Mouse (Mus musculus): ENCODE data around the gene Cers6. TPM values are rescaled to one million over a fixed set of nuclear protein-coding genes. Genes with fewer than 3 reads are reported as not detected.

Cers6 gene
- total RNA-seq, 2 experiments from 2014 or later = 7.3 to 10.9 TPM

DNA sequence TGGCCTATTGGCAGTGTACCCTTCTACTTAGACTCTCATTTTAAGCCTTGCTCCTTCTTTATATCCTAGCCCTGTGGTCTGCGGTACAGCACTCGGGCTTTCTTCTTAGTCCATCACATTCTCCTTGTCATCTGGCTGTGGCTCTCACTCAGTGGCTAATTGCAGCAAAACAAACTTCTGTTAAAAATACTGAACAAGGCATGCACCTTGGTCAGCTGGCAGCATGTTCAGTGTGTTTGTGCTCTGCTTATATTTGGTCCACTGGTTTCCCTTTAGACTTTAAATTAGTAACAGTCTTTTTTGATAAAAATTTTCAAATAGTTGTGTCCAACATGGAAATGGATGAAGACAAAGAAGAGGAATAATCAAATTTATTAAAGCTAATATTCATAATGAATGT lies 94.3 kb downstream of the Cers6 start:
- ATAC-seq (replicated peaks; ENCODE audit: low FRiP score, poor library complexity, severe bottlenecking) = no peak

DNA sequence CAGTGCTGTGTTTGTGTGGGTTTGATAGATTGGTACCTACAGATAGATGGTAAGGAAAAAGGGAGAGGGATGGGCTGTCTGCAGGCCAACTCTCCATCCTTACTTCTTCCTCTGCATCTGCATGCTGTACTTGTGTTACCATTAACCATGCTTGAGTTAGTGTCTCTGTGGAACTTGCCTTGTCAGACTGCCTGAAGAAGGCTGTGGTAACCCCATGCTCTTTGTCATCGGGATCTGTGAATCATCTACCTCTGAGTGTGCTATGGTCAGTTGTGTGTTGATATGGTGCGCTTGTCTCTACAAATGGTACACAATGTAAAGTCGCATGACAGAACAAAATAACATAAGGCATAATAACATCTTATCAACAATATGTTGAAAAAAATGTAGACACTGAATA lies 94.9 kb downstream of the Cers6 start:
- no peak for ATAC-seq (replicated peaks; ENCODE audit: low FRiP score, poor library complexity, severe bottlenecking)

DNA sequence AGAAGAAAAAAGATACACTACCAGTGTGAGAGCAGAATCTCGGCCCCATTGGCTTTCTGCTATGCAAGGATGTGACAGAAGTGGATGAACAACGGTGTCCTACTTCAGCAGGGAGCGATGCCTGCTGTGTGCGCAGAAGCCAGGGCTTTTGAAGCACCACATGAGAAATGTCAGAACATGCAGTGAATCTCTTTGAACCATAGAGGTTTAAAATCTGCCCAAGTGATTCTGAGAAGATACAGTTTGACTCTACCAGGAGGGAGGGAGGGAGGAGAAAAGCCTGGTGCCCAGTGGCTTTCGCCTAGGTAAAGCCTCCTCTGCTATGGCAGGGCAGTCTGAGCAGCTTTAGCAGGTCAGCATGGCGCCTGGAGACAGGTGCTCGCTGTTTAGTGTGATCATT lies 96.6 kb downstream of the Cers6 start:
- ATAC-seq (replicated peaks; ENCODE audit: low FRiP score, poor library complexity, severe bottlenecking) = no peak

DNA sequence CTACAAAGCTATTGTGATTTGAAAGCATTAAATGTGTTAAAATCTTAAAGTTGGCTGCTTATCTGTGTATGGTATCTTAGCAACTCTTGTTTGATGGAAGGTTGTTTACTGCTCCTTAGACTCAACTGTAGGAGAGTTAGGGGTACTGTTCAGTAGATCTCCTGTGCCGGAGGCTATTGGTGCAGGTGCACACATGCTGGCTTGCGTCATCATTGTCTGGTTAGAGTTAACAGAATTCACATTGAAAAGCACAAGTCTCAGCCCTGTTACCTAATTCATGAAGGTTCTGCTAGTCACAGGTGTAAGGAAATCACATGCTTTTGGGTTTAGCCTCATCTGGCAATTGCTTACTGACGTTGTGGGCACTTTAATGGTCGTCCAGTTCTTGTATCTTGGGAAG lies 98.3 kb downstream of the Cers6 start:
- ATAC-seq (replicated peaks; ENCODE audit: low FRiP score, poor library complexity, severe bottlenecking) = no peak

- ATAC-seq (replicated peaks; ENCODE audit: low FRiP score, poor library complexity, severe bottlenecking) = no peak
Measured at GRCm38 (mm10) chr2:68960060-68960459, 98.8 kb downstream of the Cers6 start.

- ATAC-seq (replicated peaks; ENCODE audit: low FRiP score, poor library complexity, severe bottlenecking) = no peak
Measured at GRCm38 (mm10) chr2:68960620-68961019, 99.4 kb downstream of the Cers6 start.

DNA sequence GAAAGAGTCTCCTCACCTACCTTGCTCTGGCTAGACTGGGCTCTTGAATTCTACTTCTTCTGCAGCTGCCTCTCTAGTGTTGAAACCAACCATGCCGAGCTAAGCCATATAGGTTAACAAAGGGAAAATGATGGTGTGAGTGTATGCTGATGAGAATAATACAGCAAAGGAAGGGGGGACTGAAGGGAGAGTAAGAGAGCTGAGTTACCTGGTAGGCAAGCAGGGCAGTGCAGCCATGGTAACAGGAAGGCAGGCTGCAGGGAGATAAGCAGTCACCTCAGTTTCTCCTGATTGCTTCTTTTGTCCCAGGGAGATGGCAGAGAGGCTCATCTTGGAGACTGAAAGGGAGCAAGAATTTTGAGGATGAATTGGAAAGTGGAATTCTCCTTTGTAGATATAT lies 105.1 kb downstream of the Cers6 start:
- no peak for ATAC-seq (replicated peaks; ENCODE audit: low FRiP score, poor library complexity, severe bottlenecking)

DNA sequence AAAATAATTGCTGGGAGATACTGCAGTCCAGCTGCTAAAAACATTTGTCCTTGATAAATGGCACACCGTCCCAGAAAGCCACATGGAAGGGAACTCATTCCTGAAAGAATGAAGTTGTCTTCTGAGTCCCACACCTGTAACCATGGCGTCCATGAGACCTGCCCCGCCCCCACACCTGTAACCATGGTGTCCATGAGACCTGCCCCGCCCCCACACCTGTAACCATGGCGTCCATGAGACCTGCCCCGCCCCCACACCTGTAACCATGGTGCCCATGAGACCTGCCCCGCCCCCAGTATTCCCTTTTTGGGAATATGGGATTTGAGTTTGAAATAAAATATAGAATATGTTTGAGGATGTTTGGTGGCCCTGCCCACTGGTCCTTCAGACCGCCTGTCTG lies 106.8 kb downstream of the Cers6 start:
- no peak for ATAC-seq (replicated peaks; ENCODE audit: low FRiP score, poor library complexity, severe bottlenecking)

DNA sequence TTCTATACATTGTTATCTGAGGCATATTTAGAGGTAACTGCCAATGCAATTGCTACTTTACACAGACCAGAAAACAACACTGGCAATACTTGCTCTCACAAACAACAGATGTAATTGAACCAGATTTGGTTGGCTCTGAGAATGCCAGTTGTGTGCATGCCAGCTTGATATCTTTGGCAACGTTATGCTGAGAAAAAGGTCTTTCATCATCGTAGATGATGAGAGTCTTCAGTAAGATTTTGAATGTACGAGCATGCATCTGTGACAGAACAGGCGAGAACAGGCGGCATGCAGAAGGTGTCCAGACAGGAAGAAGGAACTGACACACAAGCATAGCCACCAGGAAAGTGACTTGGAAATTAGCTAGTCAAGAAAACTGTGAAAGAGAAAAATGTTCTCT lies 110.6 kb downstream of the Cers6 start:
- ATAC-seq (replicated peaks; ENCODE audit: low FRiP score, poor library complexity, severe bottlenecking) = no peak

- ATAC-seq (replicated peaks; ENCODE audit: low FRiP score, poor library complexity, severe bottlenecking) = no peak
Measured at GRCm38 (mm10) chr2:68973753-68974152, 112.5 kb downstream of the Cers6 start.

DNA sequence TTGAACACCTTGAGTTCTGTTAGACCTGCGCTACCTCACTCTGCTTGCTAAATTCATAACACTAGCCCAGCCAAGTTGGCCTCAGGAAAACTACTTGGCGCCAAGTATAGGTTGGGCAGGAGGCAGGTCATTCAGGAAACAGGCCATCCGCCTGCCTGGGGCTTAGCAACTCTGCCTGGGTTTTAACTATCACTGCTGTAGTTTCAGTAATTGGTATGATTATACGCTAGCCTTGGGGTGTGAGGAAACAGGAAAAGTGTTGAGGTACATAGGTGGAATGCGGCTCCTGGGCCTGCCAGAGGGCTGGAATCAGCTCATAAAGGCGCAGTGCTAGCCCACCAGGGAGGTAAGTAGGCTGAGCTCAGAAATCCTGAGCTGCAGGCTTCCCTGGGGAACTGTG lies 114.0 kb downstream of the Cers6 start:
- no peak for ATAC-seq (replicated peaks; ENCODE audit: low FRiP score, poor library complexity, severe bottlenecking)

- ATAC-seq (replicated peaks; ENCODE audit: low FRiP score, poor library complexity, severe bottlenecking) = no peak
Measured at GRCm38 (mm10) chr2:68975780-68976179, 114.5 kb downstream of the Cers6 start.

DNA sequence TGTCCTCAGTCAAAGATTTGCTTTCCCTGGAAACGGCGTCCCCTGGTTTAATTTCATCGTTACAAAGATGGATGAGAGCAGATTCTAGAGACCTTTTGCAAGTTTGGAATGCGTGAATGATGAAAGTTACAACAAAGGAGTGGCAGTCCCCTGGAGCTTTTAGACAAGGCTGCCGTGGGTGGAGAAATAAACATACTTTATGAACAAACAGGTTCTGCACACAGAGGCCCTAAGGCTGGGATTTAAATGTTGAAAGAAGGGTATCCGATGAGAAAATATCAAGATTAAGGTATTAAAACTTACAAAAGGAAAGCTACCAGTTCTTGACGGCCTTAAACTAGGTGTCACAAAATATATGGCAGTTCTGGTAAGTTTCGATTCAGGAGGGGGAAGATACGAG lies 117.0 kb downstream of the Cers6 start:
- ATAC-seq (replicated peaks; ENCODE audit: low FRiP score, poor library complexity, severe bottlenecking) = no peak

DNA sequence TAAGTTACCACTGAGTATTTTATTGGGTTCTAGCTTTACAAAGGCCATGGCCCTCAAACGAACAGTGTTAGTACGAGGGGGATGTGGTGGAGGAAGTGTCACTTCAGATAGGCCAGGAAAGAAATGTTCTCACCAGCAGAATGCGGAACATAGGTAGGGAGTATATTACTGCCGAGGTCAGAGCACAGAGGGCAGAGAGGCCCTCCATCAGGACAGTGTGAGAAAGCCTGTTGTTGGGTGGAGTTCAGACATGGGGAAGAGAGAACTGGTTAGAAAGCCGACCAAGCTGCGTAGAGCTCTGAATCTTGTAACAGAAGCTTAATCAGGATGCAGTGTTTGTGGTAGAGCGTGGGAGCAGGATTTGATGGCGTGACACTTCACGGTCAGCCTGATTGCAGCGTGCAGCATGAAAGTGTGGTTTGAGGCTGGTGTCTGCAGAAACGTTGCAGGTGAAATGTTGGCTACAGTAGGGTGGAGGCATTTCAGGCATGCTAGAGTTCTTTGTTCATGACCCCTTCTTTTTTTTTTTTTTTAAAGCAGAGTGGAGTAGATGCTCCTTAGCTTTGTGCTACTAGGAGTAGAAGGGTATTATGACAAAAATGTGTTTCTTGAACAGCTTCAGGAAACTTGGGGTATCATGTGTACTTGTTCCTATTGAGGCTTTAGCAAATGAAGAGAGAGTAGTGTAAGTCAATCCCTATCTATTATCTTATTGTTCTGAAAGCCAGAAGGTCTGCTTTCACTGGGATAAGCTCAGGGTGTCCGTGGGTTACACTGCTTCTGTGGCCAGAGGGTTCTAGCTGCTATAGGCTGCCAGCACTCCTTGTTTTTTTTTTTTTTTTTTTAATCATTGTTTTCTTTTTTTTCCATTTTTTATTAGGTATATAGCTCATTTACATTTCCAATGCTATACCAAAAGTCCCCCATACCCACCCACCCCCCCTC lies 117.7 kb downstream of the Cers6 start:
- 0 out of 2 replicates have a peak, but pooled peaks have one; percentile 30 for ATAC-seq (replicated peaks; ENCODE audit: low FRiP score, poor library complexity, severe bottlenecking)

DNA sequence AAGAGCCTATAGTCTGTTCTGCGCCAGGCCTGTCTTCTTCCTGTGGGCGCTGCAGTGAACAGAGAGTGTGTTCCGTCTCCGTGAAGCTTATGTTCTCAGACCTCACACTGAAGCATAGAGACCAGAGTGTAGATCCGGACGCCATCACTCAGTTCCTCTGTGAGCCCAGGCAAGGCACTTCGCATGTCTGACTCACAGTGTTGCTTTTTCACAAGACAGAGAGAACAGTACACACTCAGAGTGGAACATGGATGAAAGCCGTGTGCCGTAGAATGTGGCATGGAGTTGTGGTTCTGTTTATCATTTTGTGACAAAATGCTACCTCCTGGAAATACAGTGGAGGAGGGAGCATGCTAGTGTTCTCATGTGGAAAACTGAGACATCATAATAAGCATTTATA lies 120.1 kb downstream of the Cers6 start:
- no peak for ATAC-seq (replicated peaks; ENCODE audit: low FRiP score, poor library complexity, severe bottlenecking)

- ATAC-seq (replicated peaks; ENCODE audit: low FRiP score, poor library complexity, severe bottlenecking) = no peak
Measured at GRCm38 (mm10) chr2:68981756-68982409, 120.6 kb downstream of the Cers6 start.

- ATAC-seq (replicated peaks; ENCODE audit: low FRiP score, poor library complexity, severe bottlenecking) = no peak
Measured at GRCm38 (mm10) chr2:68982979-68983378, 121.7 kb downstream of the Cers6 start.

- ATAC-seq (replicated peaks; ENCODE audit: low FRiP score, poor library complexity, severe bottlenecking) = no peak
Measured at GRCm38 (mm10) chr2:68983431-68983830, 122.2 kb downstream of the Cers6 start.

GRCm38 (mm10) chr2:68989117-68989516 lies 127.9 kb downstream of the Cers6 start:
- no peak for ATAC-seq (replicated peaks; ENCODE audit: low FRiP score, poor library complexity, severe bottlenecking)

DNA sequence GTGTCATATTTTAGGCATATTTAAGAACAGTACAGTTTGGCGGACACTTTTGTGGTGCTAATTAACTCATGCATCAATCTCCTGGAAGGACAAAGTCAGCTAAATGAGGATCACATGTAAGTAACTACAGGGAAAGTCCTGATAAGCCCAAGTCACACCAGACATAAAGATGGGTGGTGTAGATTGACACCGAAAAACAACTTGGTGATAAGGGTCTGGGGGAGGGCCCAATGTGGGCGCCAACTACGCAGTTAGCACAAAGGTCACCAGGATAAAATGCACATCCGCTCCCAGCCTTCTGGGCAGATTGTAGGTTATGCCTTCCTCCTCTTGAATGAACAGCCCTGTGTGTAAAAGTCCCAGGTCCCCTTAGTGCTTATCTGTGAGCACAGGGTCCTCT lies 131.4 kb downstream of the Cers6 start:
- ATAC-seq (replicated peaks; ENCODE audit: low FRiP score, poor library complexity, severe bottlenecking) = no peak

DNA sequence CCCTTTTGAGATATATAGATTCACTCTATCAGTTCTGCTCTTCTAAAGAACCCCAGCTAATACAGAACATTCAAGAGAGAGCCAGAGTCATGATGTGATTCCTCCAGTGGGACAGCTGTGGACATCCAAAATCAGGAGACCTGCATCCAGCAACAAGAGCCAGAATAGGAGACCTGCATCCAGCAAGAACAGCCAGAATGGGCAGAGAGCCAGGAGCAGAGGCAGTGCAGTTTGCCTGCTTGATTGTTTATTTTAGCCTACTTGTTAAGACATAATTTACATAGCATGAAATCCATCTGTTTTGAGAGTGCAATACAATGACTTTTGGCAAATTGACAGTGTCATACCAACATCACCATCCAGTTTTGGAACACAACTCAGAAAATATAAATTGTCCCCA lies 133.2 kb downstream of the Cers6 start:
- ATAC-seq (replicated peaks; ENCODE audit: low FRiP score, poor library complexity, severe bottlenecking) = no peak

All from erythroid progenitor cell, adult 5-6 weeks (primary cell).